ENCODE assay signal across 8 mouse cellular contexts in genomic region chr17:27826908-27827383, GRCm38 (mm10). TPM values are rescaled to one million over a fixed set of nuclear protein-coding genes. Genes with fewer than 3 reads are reported as not detected.
DNase-seq lines count a peak whose midpoint lies in the region; ATAC-seq and TF ChIP-seq lines count a peak whose summit lies in the region.

No protein-coding gene starts in this region.

- peak overlapping the region; percentile 49 for H3K4me2 ChIP-seq in forebrain, embryonic 12.5 days
- peak overlapping the region; percentile 51 for H3K4me2 ChIP-seq in hindbrain, embryonic 12.5 days (replicated peaks)
- peak overlapping the region; percentile 62 for H3K4me2 ChIP-seq in liver, embryonic 14.5 days (ENCODE audit: low read depth)
- peak overlapping the region; percentile 59 for H3K4me2 ChIP-seq in neural tube, embryonic 12.5 days (replicated peaks)

- H3K27ac ChIP-seq in thymus, adult 2 months (ENCODE audit: control insufficient read depth, insufficient read depth, low read length), result peak overlapping the region; percentile 74
- peak overlapping the region; percentile 3; the same call in 1 of the 2 replicates for H3K27ac ChIP-seq in forebrain, embryonic 12.5 days
- peak overlapping the region; percentile 55 for H3K27ac ChIP-seq in hindbrain, embryonic 12.5 days
- no peak overlapping the region for H3K27ac ChIP-seq in liver, embryonic 14.5 days
- 0 out of 2 replicates have a peak overlapping the region, but pooled peaks have one; percentile 18 for H3K27ac ChIP-seq in neural tube, embryonic 12.5 days

- no peaks in the 10 kb centered on the region for H3K27me3 ChIP-seq in thymus, adult 2 months (ENCODE audit: control insufficient read depth, insufficient read depth, low read length)
- H3K27me3 ChIP-seq in forebrain, embryonic 12.5 days, result peaks cover 9% of the 10 kb centered on the region; the same call in 1 of the 2 replicates
- peaks cover 3% of the 10 kb centered on the region; the same call in 1 of the 2 replicates for H3K27me3 ChIP-seq in hindbrain, embryonic 12.5 days
- no peaks in the 10 kb centered on the region for H3K27me3 ChIP-seq in liver, embryonic 14.5 days (ENCODE audit: control insufficient read depth, insufficient read depth, low read length)
- no peaks in the 10 kb centered on the region for H3K27me3 ChIP-seq in neural tube, embryonic 12.5 days (replicated peaks)

- TF ChIP-seq EP300 in liver, embryonic 14.5 days (IDR thresholded peaks at IDR 0.05; ENCODE audit: low read depth), result no peak

- WGBS in thymus, adult 2 months, result 1% methylated on average over 9 of the region's 9 CpGs
- 2% methylated on average over 8 of the region's 9 CpGs for WGBS in forebrain, embryonic 12.5 days
- under 1% methylated on average over 8 of the region's 9 CpGs for WGBS in hindbrain, embryonic 12.5 days
- WGBS in liver, embryonic 14.5 days (ENCODE audit: insufficient replicate concordance), result 1% methylated on average over 8 of the region's 9 CpGs
- under 1% methylated on average over 8 of the region's 9 CpGs for WGBS in neural tube, embryonic 12.5 days

- no peak overlapping the region for H3K4me3 ChIP-seq in thymus, adult 2 months (ENCODE audit: control insufficient read depth, insufficient read depth, low read length)
- H3K4me3 ChIP-seq in forebrain, embryonic 12.5 days (replicated peaks), result peak overlapping the region; percentile 20
- H3K4me3 ChIP-seq in hindbrain, embryonic 12.5 days, result peak overlapping the region; percentile 19
- H3K4me3 ChIP-seq in liver, embryonic 14.5 days (ENCODE audit: insufficient read depth in 1 of 2, low read depth in 2 of 2, low read length in 2 of 2), result peak overlapping the region; percentile 38 to 68; a peak in 2 of 4 replicates
- H3K4me3 ChIP-seq in neural tube, embryonic 12.5 days, result peak overlapping the region; percentile 13; the same call in 1 of the 2 replicates

- no peaks in the 10 kb centered on the region for H3K36me3 ChIP-seq in thymus, adult 2 months (ENCODE audit: control insufficient read depth, insufficient read depth, low read length)
- H3K36me3 ChIP-seq in forebrain, embryonic 12.5 days (replicated peaks), result no peaks in the 10 kb centered on the region
- H3K36me3 ChIP-seq in hindbrain, embryonic 12.5 days, result no peaks in the 10 kb centered on the region
- no peaks in the 10 kb centered on the region for H3K36me3 ChIP-seq in liver, embryonic 14.5 days (replicated peaks; ENCODE audit: control insufficient read depth, insufficient read depth, low read depth)
- no peaks in the 10 kb centered on the region for H3K36me3 ChIP-seq in neural tube, embryonic 12.5 days

- peaks cover 19% of the 10 kb centered on the region for H3K4me1 ChIP-seq in thymus, adult 2 months (replicated peaks; ENCODE audit: control insufficient read depth, insufficient read depth, low read length)
- peaks cover 19% of the 10 kb centered on the region for H3K4me1 ChIP-seq in forebrain, embryonic 12.5 days
- H3K4me1 ChIP-seq in hindbrain, embryonic 12.5 days, result peaks cover 12% of the 10 kb centered on the region
- peaks cover 22 to 28% of the 10 kb centered on the region in 2 experiments for H3K4me1 ChIP-seq in liver, embryonic 14.5 days (replicated peaks; ENCODE audit: control insufficient read depth in 2 of 2, insufficient read depth in 2 of 2, low read length in 1 of 2)
- peaks cover 4% of the 10 kb centered on the region; the same call in 1 of the 2 replicates for H3K4me1 ChIP-seq in neural tube, embryonic 12.5 days

- H3K9ac ChIP-seq in forebrain, embryonic 12.5 days, result peak overlapping the region; percentile 38; the same call in 1 of the 2 replicates
- no peak overlapping the region for H3K9ac ChIP-seq in hindbrain, embryonic 12.5 days
- H3K9ac ChIP-seq in liver, embryonic 14.5 days (replicated peaks), result no peak overlapping the region
- no peak overlapping the region for H3K9ac ChIP-seq in neural tube, embryonic 12.5 days

- no peak; the same call in 1 of the 2 replicates for ATAC-seq in forebrain, embryonic 12.5 days (ENCODE audit: low FRiP score)
- ATAC-seq in hindbrain, embryonic 12.5 days (ENCODE audit: low FRiP score), result peak; percentile 67
- no peak for ATAC-seq in liver, embryonic 14.5 days (ENCODE audit: insufficient read depth)
- no peak; the same call in 1 of the 2 replicates for ATAC-seq in neural tube, embryonic 12.5 days (ENCODE audit: low FRiP score, low read depth)

- TF ChIP-seq POLR2A in thymus, adult 2 months (IDR thresholded peaks at IDR 0.05; ENCODE audit: control insufficient read depth, extremely low read depth, insufficient read depth, low read length, poor library complexity), result no peak

- peak; percentile 16 for DNase-seq in thymus, adult 2 months
- no peak for DNase-seq in thymus, postnatal 10 days (ENCODE audit: low spot score in 2 of 2)
- no peak for DNase-seq in liver, embryonic 14.5 days (ENCODE audit: low read depth in 3 of 3, low spot score in 3 of 3)
- no peak for DNase-seq in frontal cortex, postnatal 14 days (ENCODE audit: low spot score in 2 of 2)
- DNase-seq in left cerebral cortex, adult 9 months (ENCODE audit: low spot score in 2 of 2), result no peak

- TF ChIP-seq CTCF in thymus, adult 2 months (IDR thresholded peaks at IDR 0.05; ENCODE audit: borderline replicate concordance, control insufficient read depth, extremely low read depth, insufficient read depth, low read length, poor library complexity), result no peak
- TF ChIP-seq CTCF in liver, embryonic 14.5 days (IDR thresholded peaks at IDR 0.05; ENCODE audit: low read depth), result no peak

- H3K9me3 ChIP-seq in forebrain, embryonic 12.5 days, result no peaks in the 10 kb centered on the region
- H3K9me3 ChIP-seq in hindbrain, embryonic 12.5 days (replicated peaks), result no peaks in the 10 kb centered on the region
- no peaks in the 10 kb centered on the region for H3K9me3 ChIP-seq in liver, embryonic 14.5 days (ENCODE audit: control insufficient read depth, low read length)
- no peaks in the 10 kb centered on the region for H3K9me3 ChIP-seq in neural tube, embryonic 12.5 days

RNA-seq across cellular contexts. Expression of gene D17Wsu92e, which starts 6.5 kb away (rescaled TPM):
- polyA plus RNA-seq in thymus, adult 2 months (2012; rRNA removed), result 97.5 and 104 TPM in 2 replicates
- 11.1 and 11.4 TPM in 2 replicates for polyA plus RNA-seq in forebrain, embryonic 12.5 days (2016; fragmentation: Nextera tagmentation; extraction: Ambion mirVana)
- polyA plus RNA-seq in hindbrain, embryonic 12.5 days (2016; fragmentation: Nextera tagmentation; extraction: Ambion mirVana), result 11.8 and 13.7 TPM in 2 replicates
- polyA plus RNA-seq in liver, embryonic 14.5 days (2012; rRNA removed), result 20.6 and 24.2 TPM in 2 replicates
- polyA plus RNA-seq in liver, embryonic 14.5 days (2014; fragmentation: Nextera tagmentation; extraction: Ambion mirVana), result 10.7 and 14.1 TPM in 2 replicates
- polyA plus RNA-seq in neural tube, embryonic 12.5 days (2016; fragmentation: Nextera tagmentation; extraction: Ambion mirVana), result 11.5 and 12.1 TPM in 2 replicates

RNA-seq across cellular contexts. Expression of gene Snrpc, which starts 11.0 kb away (rescaled TPM):
- polyA plus RNA-seq in thymus, adult 2 months (2012; rRNA removed), result 192 and 207 TPM in 2 replicates
- 367 and 371 TPM in 2 replicates for polyA plus RNA-seq in forebrain, embryonic 12.5 days (2016; fragmentation: Nextera tagmentation; extraction: Ambion mirVana)
- 299 and 327 TPM in 2 replicates for polyA plus RNA-seq in hindbrain, embryonic 12.5 days (2016; fragmentation: Nextera tagmentation; extraction: Ambion mirVana)
- 85.1 and 105 TPM in 2 replicates for polyA plus RNA-seq in liver, embryonic 14.5 days (2012; rRNA removed)
- polyA plus RNA-seq in liver, embryonic 14.5 days (2014; fragmentation: Nextera tagmentation; extraction: Ambion mirVana), result 145 and 150 TPM in 2 replicates
- polyA plus RNA-seq in neural tube, embryonic 12.5 days (2016; fragmentation: Nextera tagmentation; extraction: Ambion mirVana), result 322 and 330 TPM in 2 replicates

RNA-seq across cellular contexts. Expression of gene Uhrf1bp1, which starts 29.3 kb away (rescaled TPM):
- polyA plus RNA-seq in thymus, adult 2 months (2012; rRNA removed), result 4.4 and 4.7 TPM in 2 replicates
- polyA plus RNA-seq in forebrain, embryonic 12.5 days (2016; fragmentation: Nextera tagmentation; extraction: Ambion mirVana), result 10.0 and 10.5 TPM in 2 replicates
- 9.4 TPM in 2 replicates for polyA plus RNA-seq in hindbrain, embryonic 12.5 days (2016; fragmentation: Nextera tagmentation; extraction: Ambion mirVana)
- 2.9 and 3.1 TPM in 2 replicates for polyA plus RNA-seq in liver, embryonic 14.5 days (2012; rRNA removed)
- polyA plus RNA-seq in liver, embryonic 14.5 days (2014; fragmentation: Nextera tagmentation; extraction: Ambion mirVana), result 1.8 and 2.4 TPM in 2 replicates
- polyA plus RNA-seq in neural tube, embryonic 12.5 days (2016; fragmentation: Nextera tagmentation; extraction: Ambion mirVana), result 7.8 TPM in 2 replicates
